Mouse (Mus musculus): Measurements from ENCODE around the gene Ppp1r14a. TPM values are rescaled to one million over a fixed set of nuclear protein-coding genes. Genes with fewer than 3 reads are reported as not detected.

Gene Ppp1r14a
- total and polyA plus RNA-seq, 2 experiments from 2014 or later: 1.3 to 1.4 TPM

DNA sequence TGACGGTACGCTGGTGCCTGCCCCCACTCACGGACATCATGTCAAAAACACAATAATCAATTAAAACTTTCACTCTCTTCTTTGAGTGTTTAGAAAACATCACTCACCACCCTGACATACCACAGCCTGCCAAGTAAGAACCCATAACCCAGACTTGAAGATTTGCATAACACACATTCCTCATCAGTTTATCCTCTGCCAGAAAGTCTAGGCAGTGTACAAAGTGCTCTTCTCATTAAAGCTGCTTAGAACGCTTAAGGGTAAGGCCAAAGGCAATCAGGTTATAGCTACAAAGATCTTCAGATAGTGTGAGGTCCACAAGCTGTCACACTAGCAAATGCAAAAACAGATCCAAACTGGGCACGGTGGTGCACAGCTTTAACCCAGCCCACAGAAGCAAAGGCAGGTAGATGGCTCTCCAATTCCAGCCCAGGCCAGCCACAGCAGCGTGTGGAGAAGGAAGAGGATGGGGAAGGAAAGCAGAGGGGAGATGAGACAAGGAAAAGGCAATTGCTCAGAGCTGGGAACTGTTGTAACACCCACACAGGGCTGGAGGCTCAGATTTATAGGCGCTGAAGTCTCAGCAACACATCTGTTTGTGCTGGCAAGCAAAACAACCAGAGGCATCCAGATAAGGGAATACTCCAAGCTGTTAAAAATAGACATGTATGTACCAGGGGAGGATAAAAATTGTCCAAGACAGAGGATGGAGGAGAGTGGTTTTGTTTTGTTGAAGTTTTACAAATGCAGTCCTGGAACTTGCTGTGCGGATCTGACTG is 17.2 kb upstream of the Ppp1r14a start:
- 83% methylated on average over 8 of the region's 8 CpGs for WGBS

GRCm38 (mm10) chr7:29276715-29277114 is 12.4 kb upstream of the Ppp1r14a start:
- H3K36me3 ChIP-seq (ENCODE audit: insufficient read depth, low read length): no peaks in the 10 kb centered on the region
- no peak for TF ChIP-seq CTCF (IDR thresholded peaks at IDR 0.05)
- 81% methylated on average over 5 of the region's 5 CpGs for WGBS

More for the DNA sequence above, 17.2 kb upstream of the Ppp1r14a start:
- DNase-seq (ENCODE audit: low spot score) (no peak), ATAC-seq (ENCODE audit: low FRiP score) (no peak)
- Histone ChIP-seq H3K4me2 (ENCODE audit: low read depth, low read length, poor library complexity, severe bottlenecking) (no peak overlapping the region), H3K9me3 (ENCODE audit: low read length) (no peaks in the 10 kb centered on the region), H3K36me3 (ENCODE audit: insufficient read depth, low read length) (no peaks in the 10 kb centered on the region), H3K4me3 (ENCODE audit: low read depth, low read length) (no peak overlapping the region), H3K4me1 (ENCODE audit: insufficient read depth, low read length) (no peaks in the 10 kb centered on the region), H3K27me3 (ENCODE audit: insufficient read depth, low read length) (no peaks in the 10 kb centered on the region), H3K9ac (replicated peaks; ENCODE audit: low read length, poor library complexity, severe bottlenecking) (no peak overlapping the region), H3K27ac (ENCODE audit: low read depth, low read length) (no peak overlapping the region)
- no peak for TF ChIP-seq CTCF (IDR thresholded peaks at IDR 0.05)

DNA sequence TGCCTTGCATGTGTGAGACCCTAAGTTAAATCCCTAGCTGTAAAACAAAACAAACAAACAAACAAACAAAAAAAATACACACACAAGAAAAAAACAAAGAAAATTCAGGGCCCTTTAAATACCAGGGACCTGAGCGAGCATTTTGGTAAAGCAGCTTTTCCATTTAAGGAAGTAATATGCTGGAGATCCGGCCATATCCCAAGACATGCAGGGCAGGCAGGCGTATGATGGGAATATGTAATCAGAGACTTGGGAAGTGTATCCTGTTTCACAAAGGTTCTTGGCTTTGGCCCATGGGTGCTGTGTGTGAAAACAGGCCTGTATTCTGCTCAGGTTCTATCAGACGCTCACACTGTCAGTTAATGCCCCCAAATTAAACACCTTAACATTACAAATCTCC is 11.6 kb upstream of the Ppp1r14a start:
- no peak for ATAC-seq (ENCODE audit: low FRiP score)
- Histone ChIP-seq H3K36me3 (ENCODE audit: insufficient read depth, low read length) (no peaks in the 10 kb centered on the region), H3K4me1 (ENCODE audit: insufficient read depth, low read length) (0 out of 2 replicates have a peak, but pooled peaks cover 2% of the 10 kb centered on the region), H3K27ac (ENCODE audit: low read depth, low read length) (no peak overlapping the region), H3K4me2 (ENCODE audit: low read depth, low read length, poor library complexity, severe bottlenecking) (no peak overlapping the region), H3K27me3 (ENCODE audit: insufficient read depth, low read length) (no peaks in the 10 kb centered on the region), H3K4me3 (ENCODE audit: low read depth, low read length) (no peak overlapping the region), H3K9me3 (ENCODE audit: low read length) (no peaks in the 10 kb centered on the region), H3K9ac (replicated peaks; ENCODE audit: low read length, poor library complexity, severe bottlenecking) (no peak overlapping the region)
- 87% methylated on average over 4 of the region's 4 CpGs for WGBS
- no peak for DNase-seq (ENCODE audit: low spot score)
- no peak for TF ChIP-seq CTCF (IDR thresholded peaks at IDR 0.05)

More at GRCm38 (mm10) chr7:29276715-29277114, 12.4 kb upstream of the Ppp1r14a start:
- Histone ChIP-seq H3K9me3 (ENCODE audit: low read length) (no peaks in the 10 kb centered on the region), H3K27me3 (ENCODE audit: insufficient read depth, low read length) (no peaks in the 10 kb centered on the region), H3K4me3 (ENCODE audit: low read depth, low read length) (no peak overlapping the region), H3K9ac (replicated peaks; ENCODE audit: low read length, poor library complexity, severe bottlenecking) (no peak overlapping the region), H3K4me2 (ENCODE audit: low read depth, low read length, poor library complexity, severe bottlenecking) (no peak overlapping the region), H3K27ac (ENCODE audit: low read depth, low read length) (no peak overlapping the region), H3K4me1 (ENCODE audit: insufficient read depth, low read length) (0 out of 2 replicates have a peak, but pooled peaks cover 2% of the 10 kb centered on the region)
- ATAC-seq (ENCODE audit: low FRiP score) (no peak), DNase-seq (ENCODE audit: low spot score) (no peak)

- no peak for DNase-seq (ENCODE audit: low spot score)
- TF ChIP-seq CTCF (IDR thresholded peaks at IDR 0.05): no peak
- Histone ChIP-seq H3K9ac (replicated peaks; ENCODE audit: low read length, poor library complexity, severe bottlenecking) (no peak overlapping the region), H3K4me2 (ENCODE audit: low read depth, low read length, poor library complexity, severe bottlenecking) (no peak overlapping the region), H3K27me3 (ENCODE audit: insufficient read depth, low read length) (0 out of 2 replicates have a peak, but pooled peaks cover 3% of the 10 kb centered on the region), H3K4me3 (ENCODE audit: low read depth, low read length) (no peak overlapping the region), H3K36me3 (ENCODE audit: insufficient read depth, low read length) (no peaks in the 10 kb centered on the region), H3K9me3 (ENCODE audit: low read length) (no peaks in the 10 kb centered on the region), H3K4me1 (ENCODE audit: insufficient read depth, low read length) (0 out of 2 replicates have a peak, but pooled peaks cover 2% of the 10 kb centered on the region), H3K27ac (ENCODE audit: low read depth, low read length) (no peak overlapping the region)
- no peak for ATAC-seq (ENCODE audit: low FRiP score)
Measured at GRCm38 (mm10) chr7:29279261-29279660, 9.8 kb upstream of the Ppp1r14a start.

- 0 out of 2 replicates have a peak, but pooled peaks cover 2% of the 10 kb centered on the region for H3K4me1 ChIP-seq (ENCODE audit: insufficient read depth, low read length)
Measured at GRCm38 (mm10) chr7:29279924-29280323, 9.2 kb upstream of the Ppp1r14a start.

DNA sequence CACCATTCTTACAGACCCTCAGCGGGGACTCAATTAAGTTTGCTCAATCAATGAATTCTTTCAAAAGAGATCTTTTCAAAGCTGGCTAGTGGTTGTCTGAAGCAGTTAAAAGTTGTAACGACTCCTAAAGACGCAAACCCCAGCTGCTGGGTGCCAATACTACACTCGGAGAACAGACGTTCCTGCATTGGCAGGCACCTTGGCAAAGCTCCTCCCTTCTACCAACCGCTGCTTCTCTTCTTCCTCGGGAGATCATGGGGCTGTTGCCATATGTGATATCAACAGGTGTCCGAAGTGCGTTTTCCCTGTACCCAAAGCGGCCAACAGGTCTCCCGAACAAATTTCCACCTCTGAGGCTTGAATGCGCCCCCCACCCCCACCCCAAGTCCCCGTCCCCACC is 8.3 kb upstream of the Ppp1r14a start:
- H3K27ac ChIP-seq (ENCODE audit: low read depth, low read length): no peak overlapping the region
- H3K9me3 ChIP-seq (ENCODE audit: low read length): no peaks in the 10 kb centered on the region
- H3K9ac ChIP-seq (replicated peaks; ENCODE audit: low read length, poor library complexity, severe bottlenecking): peak overlapping the region; percentile 79; the same call in 1 of the 2 replicates
- no peak for TF ChIP-seq CTCF (IDR thresholded peaks at IDR 0.05)
- no peak for ATAC-seq (ENCODE audit: low FRiP score)
- 0 out of 2 replicates have a peak, but pooled peaks cover 8% of the 10 kb centered on the region for H3K27me3 ChIP-seq (ENCODE audit: insufficient read depth, low read length)
- DNase-seq (ENCODE audit: low spot score): peak; percentile 28
- H3K36me3 ChIP-seq (ENCODE audit: insufficient read depth, low read length): no peaks in the 10 kb centered on the region
- 0 out of 2 replicates have a peak, but pooled peaks cover 2% of the 10 kb centered on the region for H3K4me1 ChIP-seq (ENCODE audit: insufficient read depth, low read length)
- H3K4me2 ChIP-seq (ENCODE audit: low read depth, low read length, poor library complexity, severe bottlenecking): peak overlapping the region; percentile 97
- 13% methylated on average over 13 of the region's 13 CpGs for WGBS
- peak overlapping the region; percentile 68 for H3K4me3 ChIP-seq (ENCODE audit: low read depth, low read length)

More at GRCm38 (mm10) chr7:29279924-29280323, 9.2 kb upstream of the Ppp1r14a start:
- H3K27me3 ChIP-seq (ENCODE audit: insufficient read depth, low read length): 0 out of 2 replicates have a peak, but pooled peaks cover 8% of the 10 kb centered on the region
- no peaks in the 10 kb centered on the region for H3K9me3 ChIP-seq (ENCODE audit: low read length)
- H3K9ac ChIP-seq (replicated peaks; ENCODE audit: low read length, poor library complexity, severe bottlenecking): no peak overlapping the region
- no peaks in the 10 kb centered on the region for H3K36me3 ChIP-seq (ENCODE audit: insufficient read depth, low read length)
- no peak for TF ChIP-seq CTCF (IDR thresholded peaks at IDR 0.05)
- no peak overlapping the region for H3K27ac ChIP-seq (ENCODE audit: low read depth, low read length)
- 96% methylated on average over 8 of the region's 8 CpGs for WGBS
- no peak overlapping the region for H3K4me2 ChIP-seq (ENCODE audit: low read depth, low read length, poor library complexity, severe bottlenecking)
- no peak for ATAC-seq (ENCODE audit: low FRiP score)
- no peak for DNase-seq (ENCODE audit: low spot score)
- no peak overlapping the region for H3K4me3 ChIP-seq (ENCODE audit: low read depth, low read length)
